Mouse (Mus musculus): Measurements from ENCODE around the gene Prss53.
A peak's percentile ranks its signal among the peaks of the same experiment; 100 is the strongest.

The Prss53 gene

GRCm38 (mm10) chr7:127890798-127891197 is at the start of gene Prss53:
Gene Prss53, minus strand, starts transcription at chr7:127890970.
- no peak for DNase-seq (ENCODE audit: low spot score)

GRCm38 (mm10) chr7:127936216-127936884 is 45.6 kb upstream of the Prss53 start:
- no peak for DNase-seq (ENCODE audit: low spot score)

DNA sequence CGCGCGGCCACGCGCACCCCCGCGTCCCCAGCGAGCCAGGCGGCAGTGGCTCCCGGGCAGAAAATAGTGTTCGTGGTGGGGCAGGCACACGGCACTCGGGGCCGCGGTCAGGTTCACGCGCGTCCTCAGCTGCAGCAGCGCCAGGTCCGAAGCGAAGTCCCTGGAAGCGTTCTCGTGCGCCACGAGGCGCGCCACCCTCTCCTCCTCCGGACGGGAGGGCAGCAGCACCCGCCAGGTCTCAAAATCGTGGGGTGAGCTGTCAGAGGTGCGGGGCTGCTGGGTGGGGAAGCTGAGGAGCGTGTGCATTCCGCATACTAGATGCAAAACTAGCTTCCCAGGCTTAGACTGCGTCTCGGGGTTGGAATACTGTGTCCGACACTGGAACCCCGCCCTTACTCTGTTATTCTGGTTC is 45.0 kb upstream of the Prss53 start:
- DNase-seq (ENCODE audit: low spot score), result no peak

GRCm38 (mm10) chr7:127935028-127935722 is 44.4 kb upstream of the Prss53 start:
- peak; percentile 98 for DNase-seq (ENCODE audit: low spot score)

GRCm38 (mm10) chr7:127934075-127934474 is 43.3 kb upstream of the Prss53 start:
- DNase-seq (ENCODE audit: low spot score), result no peak

- peak; percentile 82 for DNase-seq (ENCODE audit: low spot score)
Measured at GRCm38 (mm10) chr7:127932273-127933031, 41.7 kb upstream of the Prss53 start.

- DNase-seq (ENCODE audit: low spot score), result peak; percentile 30
Measured at GRCm38 (mm10) chr7:127931351-127932135, 40.8 kb upstream of the Prss53 start.

GRCm38 (mm10) chr7:127930636-127931035 is 39.9 kb upstream of the Prss53 start:
- DNase-seq (ENCODE audit: low spot score), result no peak

DNA sequence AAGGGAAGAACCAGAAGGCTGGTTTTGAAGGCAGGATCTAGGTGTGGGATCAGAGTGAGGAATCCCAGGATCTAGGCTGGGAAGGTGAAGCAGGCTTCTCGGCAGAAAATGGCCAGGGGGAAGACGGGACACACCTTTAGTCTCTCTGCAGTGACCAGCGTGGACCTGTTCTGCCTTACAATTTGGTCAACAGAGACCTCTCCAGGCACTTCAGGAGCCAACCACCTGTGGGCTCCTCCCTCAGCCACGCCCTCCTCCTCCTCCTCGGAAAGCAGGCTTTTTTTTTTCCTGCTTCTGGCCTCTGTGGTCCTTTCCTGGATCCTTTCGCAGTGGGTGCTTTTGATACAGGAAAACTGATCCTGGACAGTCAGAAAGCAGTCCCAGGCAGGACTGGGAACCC is 39.2 kb upstream of the Prss53 start, which contains the start of gene Prss8:
Gene Prss8 (minus strand): TSS at position 182 of the 400 bp plus-strand sequence.
- peak; percentile 31 for DNase-seq (ENCODE audit: low spot score)

DNA sequence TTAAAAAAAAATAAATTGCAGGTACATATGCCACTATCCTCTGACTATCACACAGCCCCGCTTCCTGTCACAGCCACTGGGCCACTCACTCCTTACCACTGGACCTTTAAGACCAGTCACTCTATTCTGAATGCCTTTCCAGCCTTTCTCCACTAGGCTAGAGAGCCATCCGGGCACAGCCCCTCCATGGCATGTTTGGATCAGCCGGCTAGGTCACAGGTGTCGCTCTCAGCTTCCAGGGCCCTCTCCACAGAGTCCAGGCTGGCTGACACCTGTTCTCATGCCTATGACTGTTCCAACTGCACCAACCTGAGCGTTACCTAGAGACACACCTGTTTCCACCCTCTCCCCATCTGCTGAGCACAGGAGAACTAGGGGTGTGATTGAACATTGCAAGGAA is 37.8 kb upstream of the Prss53 start:
- no peak for DNase-seq (ENCODE audit: low spot score)

- DNase-seq (ENCODE audit: low spot score), result no peak
Measured at GRCm38 (mm10) chr7:127927726-127928125, 37.0 kb upstream of the Prss53 start.

DNA sequence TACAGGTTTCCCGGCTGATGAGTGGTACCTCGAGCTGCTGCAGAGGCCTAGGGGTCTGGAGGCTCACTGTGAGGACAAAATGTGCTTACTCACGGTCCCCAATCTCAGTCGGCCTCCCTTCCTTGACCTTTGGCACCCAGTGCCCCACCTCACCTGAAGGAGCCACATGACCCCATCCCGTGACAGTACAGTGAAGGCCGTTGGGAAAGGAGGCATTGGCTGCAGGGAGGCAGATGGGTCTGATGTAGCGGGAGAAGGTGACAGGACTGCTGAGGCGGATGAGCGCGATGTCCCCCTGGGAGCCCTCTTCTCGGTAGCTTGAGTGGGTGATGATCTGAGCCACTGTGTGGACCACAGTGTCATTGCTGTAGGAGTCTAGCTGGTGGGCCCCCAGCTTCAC is 36.1 kb upstream of the Prss53 start:
- no peak for DNase-seq (ENCODE audit: low spot score)

- no peak for DNase-seq (ENCODE audit: low spot score)
Measured at GRCm38 (mm10) chr7:127926066-127926465, 35.3 kb upstream of the Prss53 start.

GRCm38 (mm10) chr7:127925252-127925651 is 34.5 kb upstream of the Prss53 start:
- peak; percentile 38 for DNase-seq (ENCODE audit: low spot score)

GRCm38 (mm10) chr7:127923714-127924113 is 32.9 kb upstream of the Prss53 start:
- DNase-seq (ENCODE audit: low spot score), result no peak

DNA sequence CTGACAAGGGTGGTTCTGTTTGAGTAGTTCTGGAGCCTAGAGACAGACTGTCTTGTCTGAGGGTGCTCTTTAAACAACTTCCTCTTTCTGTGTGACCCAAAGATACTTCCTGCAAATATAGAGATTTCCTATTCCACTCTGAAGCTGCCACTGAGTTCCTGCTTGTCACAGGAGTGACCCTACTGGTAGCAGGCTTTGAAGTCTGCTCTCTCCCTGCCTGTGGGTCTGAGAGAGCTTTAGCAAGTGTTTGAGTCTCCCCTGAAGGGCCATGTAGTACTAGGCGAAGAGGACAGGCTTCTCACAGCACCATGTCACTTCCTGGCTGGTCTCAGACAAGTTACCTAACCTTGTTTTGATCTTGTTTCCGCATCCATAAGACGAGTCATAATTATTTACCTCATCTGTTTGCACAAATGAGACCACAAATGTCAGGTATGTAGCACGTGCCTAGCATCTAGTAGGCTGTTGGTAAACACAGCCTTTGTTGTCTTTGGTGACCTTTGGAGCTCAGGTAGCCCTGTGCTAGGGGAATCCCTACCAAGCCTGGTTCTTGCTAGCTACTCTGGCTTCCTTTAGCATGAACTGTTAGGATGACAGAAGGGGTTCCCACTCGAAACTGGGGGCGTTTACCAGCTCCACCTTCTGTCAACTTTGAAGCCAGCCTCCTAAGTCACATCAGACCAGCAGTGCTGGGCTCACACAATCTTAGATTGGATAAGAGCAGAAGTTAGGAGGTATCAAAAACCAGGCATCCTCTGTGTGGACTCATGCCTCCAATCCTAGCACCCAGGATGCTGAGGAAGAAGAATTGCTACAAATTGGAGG is 31.9 kb upstream of the Prss53 start:
- DNase-seq (ENCODE audit: low spot score), result no peak

DNA sequence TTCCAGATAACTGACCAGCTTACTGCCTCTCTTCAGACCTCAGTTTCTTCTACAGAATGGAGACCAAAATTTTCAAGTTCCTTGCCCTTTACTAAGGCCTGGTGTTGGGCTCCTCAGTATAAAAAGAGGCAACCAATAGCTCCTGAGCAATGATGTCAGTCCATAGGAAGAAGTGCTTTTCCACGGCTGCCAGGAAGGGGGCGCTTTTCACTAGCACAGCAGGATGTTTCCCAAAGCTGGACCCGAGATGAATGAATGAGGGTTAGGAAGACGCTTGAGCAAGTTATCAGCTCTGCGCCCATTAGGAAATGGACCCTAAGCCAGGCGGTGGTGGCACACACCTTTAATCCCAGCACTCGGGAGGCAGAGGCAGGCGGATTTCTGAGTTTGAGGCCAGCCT is 30.7 kb upstream of the Prss53 start:
- peak; percentile 57 for DNase-seq (ENCODE audit: low spot score)

DNA sequence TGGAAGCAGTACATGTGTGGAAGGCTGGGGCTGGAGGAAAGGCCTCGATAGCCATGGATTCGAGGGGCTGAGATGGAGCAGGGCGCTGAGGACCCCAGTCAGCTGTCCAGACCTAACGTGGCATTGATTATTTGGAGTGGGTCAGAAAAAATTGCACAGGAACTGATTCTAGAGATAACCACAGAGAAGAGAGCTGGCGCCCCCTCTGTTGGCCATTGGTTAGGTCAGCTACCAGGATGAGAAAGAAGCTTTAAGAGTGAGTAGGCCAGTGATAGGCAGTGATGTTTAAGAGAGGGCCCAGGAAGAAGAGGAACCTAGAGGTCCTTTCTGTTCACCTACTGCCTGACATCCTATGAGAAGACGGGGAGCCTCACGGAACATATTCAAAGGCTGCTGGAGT is 28.5 kb upstream of the Prss53 start:
- DNase-seq (ENCODE audit: low spot score), result no peak

GRCm38 (mm10) chr7:127918203-127918602 is 27.4 kb upstream of the Prss53 start:
- DNase-seq (ENCODE audit: low spot score), result peak; percentile 75

DNA sequence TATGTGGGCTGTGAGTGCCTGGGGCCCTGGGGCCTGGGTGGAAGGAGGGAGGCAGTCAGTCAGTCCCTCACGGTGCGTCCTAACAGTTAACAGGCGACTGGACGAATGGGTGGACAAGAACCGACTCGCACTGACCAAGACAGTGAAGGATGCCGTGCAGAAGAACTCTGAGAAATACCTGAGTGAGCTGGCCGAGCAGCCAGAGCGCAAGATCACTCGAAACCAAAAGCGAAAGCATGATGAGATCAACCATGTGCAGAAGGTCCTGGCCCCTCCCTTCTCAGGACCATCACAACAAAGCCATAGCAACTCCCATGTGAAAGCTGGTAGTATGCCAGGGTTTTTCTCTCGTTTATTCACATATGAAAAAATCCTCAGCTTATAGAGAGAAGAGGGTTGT is 24.5 kb upstream of the Prss53 start:
- peak; percentile 3 for DNase-seq (ENCODE audit: low spot score)

DNA sequence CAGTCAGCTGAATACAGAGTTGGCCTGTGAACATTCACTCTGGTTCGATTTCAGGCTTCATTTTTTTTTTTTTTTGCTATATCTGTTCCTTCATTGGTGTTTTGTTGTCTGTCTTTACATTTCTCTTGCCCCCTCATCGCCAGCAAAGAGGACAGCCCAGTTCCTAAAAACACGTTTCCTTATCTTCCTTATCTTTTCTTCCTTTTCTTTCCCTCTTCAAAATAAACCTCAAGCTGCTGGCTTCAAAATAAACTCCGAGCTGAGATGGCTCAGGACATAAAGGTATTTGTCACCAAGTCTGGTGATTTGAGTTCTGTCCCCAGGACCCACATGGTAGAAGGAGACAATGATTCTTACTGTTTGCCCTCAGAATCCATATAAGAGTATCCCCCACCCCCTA is 22.2 kb upstream of the Prss53 start:
- no peak for DNase-seq (ENCODE audit: low spot score)
